Mouse (Mus musculus): ENCODE results near the gene Syt17. TPM values are rescaled to one million over a fixed set of nuclear protein-coding genes. Genes with fewer than 3 reads are reported as not detected.

Syt17 gene
- polyA plus RNA-seq, 1 experiment from 2014 or later = 5.5 TPM

GRCm38 (mm10) chr7:118453722-118454121 is 5.7 kb upstream of the Syt17 start:
- no peak for ATAC-seq (ENCODE audit: low FRiP score, low read depth)
- no peaks in the 10 kb centered on the region for H3K9me3 ChIP-seq
- no peak overlapping the region for H3K4me3 ChIP-seq
- peaks cover 10% of the 10 kb centered on the region for H3K27me3 ChIP-seq
- H3K4me2 ChIP-seq (replicated peaks) = no peak overlapping the region
- no peaks in the 10 kb centered on the region for H3K4me1 ChIP-seq
- H3K36me3 ChIP-seq = no peaks in the 10 kb centered on the region
- H3K27ac ChIP-seq (replicated peaks) = no peak overlapping the region
- 86% methylated on average over 4 of the region's 4 CpGs for WGBS
- no peak overlapping the region for H3K9ac ChIP-seq (replicated peaks)

GRCm38 (mm10) chr7:118452940-118453339 is 4.9 kb upstream of the Syt17 start:
- H3K4me3 ChIP-seq = no peak overlapping the region
- no peak overlapping the region for H3K9ac ChIP-seq (replicated peaks)
- H3K36me3 ChIP-seq = no peaks in the 10 kb centered on the region
- no peak for ATAC-seq (ENCODE audit: low FRiP score, low read depth)
- H3K27me3 ChIP-seq = peaks cover 10% of the 10 kb centered on the region
- 54% methylated on average over 2 of the region's 2 CpGs for WGBS
- H3K27ac ChIP-seq (replicated peaks) = no peak overlapping the region
- H3K4me2 ChIP-seq (replicated peaks) = no peak overlapping the region
- no peaks in the 10 kb centered on the region for H3K9me3 ChIP-seq
- H3K4me1 ChIP-seq = peaks cover 6% of the 10 kb centered on the region; the same call in 1 of the 2 replicates

- no peaks in the 10 kb centered on the region for H3K9me3 ChIP-seq
- H3K36me3 ChIP-seq = no peaks in the 10 kb centered on the region
- H3K27me3 ChIP-seq = peaks cover 25% of the 10 kb centered on the region
- WGBS = under 1% methylated on average over 65 of the region's 65 CpGs
- no peak overlapping the region for H3K27ac ChIP-seq (replicated peaks)
- peak; percentile 67 for ATAC-seq (ENCODE audit: low FRiP score, low read depth)
- peaks cover 24% of the 10 kb centered on the region for H3K4me1 ChIP-seq
- H3K9ac ChIP-seq (replicated peaks) = peak overlapping the region; percentile 55
- H3K4me3 ChIP-seq = peak overlapping the region; percentile 59
- peak overlapping the region; percentile 71 for H3K4me2 ChIP-seq (replicated peaks)
Measured at GRCm38 (mm10) chr7:118447291-118448133, 510 bp downstream of the Syt17 start.

GRCm38 (mm10) chr7:118443895-118444485 is 4.0 kb downstream of the Syt17 start:
- Histone ChIP-seq H3K9ac (replicated peaks) (no peak overlapping the region), H3K4me2 (replicated peaks) (no peak overlapping the region), H3K4me1 (peaks cover 24% of the 10 kb centered on the region), H3K27ac (replicated peaks) (no peak overlapping the region), H3K36me3 (no peaks in the 10 kb centered on the region), H3K27me3 (peaks cover 23% of the 10 kb centered on the region), H3K4me3 (no peak overlapping the region), H3K9me3 (no peaks in the 10 kb centered on the region)
- WGBS = 51% methylated on average over 7 of the region's 7 CpGs
- ATAC-seq (ENCODE audit: low FRiP score, low read depth) = no peak

- H3K9me3 ChIP-seq = no peaks in the 10 kb centered on the region
- H3K27ac ChIP-seq (replicated peaks) = no peak overlapping the region
- H3K36me3 ChIP-seq = no peaks in the 10 kb centered on the region
- H3K4me1 ChIP-seq = peaks cover 22% of the 10 kb centered on the region
- 0 out of 2 replicates have a peak overlapping the region, but pooled peaks have one; percentile 25 for H3K9ac ChIP-seq (replicated peaks)
- 3% methylated on average over 9 of the region's 9 CpGs for WGBS
- H3K4me2 ChIP-seq (replicated peaks) = no peak overlapping the region
- no peak for ATAC-seq (ENCODE audit: low FRiP score, low read depth)
- no peak overlapping the region for H3K4me3 ChIP-seq
- H3K27me3 ChIP-seq = peaks cover 23% of the 10 kb centered on the region
Measured at GRCm38 (mm10) chr7:118443371-118443770, 4.7 kb downstream of the Syt17 start.

- ATAC-seq (ENCODE audit: low FRiP score, low read depth) = no peak
- Histone ChIP-seq H3K9ac (replicated peaks) (no peak overlapping the region), H3K4me2 (replicated peaks) (no peak overlapping the region), H3K27ac (replicated peaks) (no peak overlapping the region), H3K36me3 (no peaks in the 10 kb centered on the region), H3K9me3 (no peaks in the 10 kb centered on the region), H3K4me1 (0 out of 2 replicates have a peak, but pooled peaks cover 5% of the 10 kb centered on the region), H3K4me3 (no peak overlapping the region), H3K27me3 (peaks cover 20% of the 10 kb centered on the region)
- 86% methylated on average over 6 of the region's 6 CpGs for WGBS
Measured at GRCm38 (mm10) chr7:118441535-118441934, 6.5 kb downstream of the Syt17 start.

- Histone ChIP-seq H3K9me3 (no peaks in the 10 kb centered on the region), H3K27ac (replicated peaks) (no peak overlapping the region), H3K9ac (replicated peaks) (no peak overlapping the region), H3K4me1 (no peaks in the 10 kb centered on the region), H3K4me2 (replicated peaks) (no peak overlapping the region), H3K27me3 (no peaks in the 10 kb centered on the region), H3K36me3 (no peaks in the 10 kb centered on the region), H3K4me3 (no peak overlapping the region)
- 60% methylated on average over 7 of the region's 7 CpGs for WGBS
- ATAC-seq (ENCODE audit: low FRiP score, low read depth) = no peak
Measured at GRCm38 (mm10) chr7:118437101-118437802, 10.8 kb downstream of the Syt17 start.

GRCm38 (mm10) chr7:118428937-118429336 is 19.1 kb downstream of the Syt17 start:
- 81% methylated on average over 2 of the region's 2 CpGs for WGBS
- H3K4me1 ChIP-seq = no peaks in the 10 kb centered on the region
- no peak overlapping the region for H3K9ac ChIP-seq (replicated peaks)
- no peak overlapping the region for H3K27ac ChIP-seq (replicated peaks)
- no peaks in the 10 kb centered on the region for H3K36me3 ChIP-seq
- no peak overlapping the region for H3K4me3 ChIP-seq
- no peak for ATAC-seq (ENCODE audit: low FRiP score, low read depth)
- H3K9me3 ChIP-seq = no peaks in the 10 kb centered on the region
- H3K27me3 ChIP-seq = no peaks in the 10 kb centered on the region
- no peak overlapping the region for H3K4me2 ChIP-seq (replicated peaks)

GRCm38 (mm10) chr7:118419491-118420180 is 28.4 kb downstream of the Syt17 start:
- Histone ChIP-seq H3K9me3 (no peaks in the 10 kb centered on the region), H3K4me2 (replicated peaks) (no peak overlapping the region), H3K36me3 (no peaks in the 10 kb centered on the region), H3K9ac (replicated peaks) (no peak overlapping the region), H3K4me3 (no peak overlapping the region), H3K27me3 (no peaks in the 10 kb centered on the region), H3K27ac (replicated peaks) (peak overlapping the region; percentile 27; the same call in 1 of the 2 replicates), H3K4me1 (0 out of 2 replicates have a peak, but pooled peaks cover 7% of the 10 kb centered on the region)
- WGBS = 44% methylated on average over 6 of the region's 6 CpGs
- ATAC-seq (ENCODE audit: low FRiP score, low read depth) = no peak

GRCm38 (mm10) chr7:118414183-118414582 is 33.8 kb downstream of the Syt17 start:
- Histone ChIP-seq H3K27me3 (no peaks in the 10 kb centered on the region), H3K27ac (replicated peaks) (no peak overlapping the region), H3K36me3 (no peaks in the 10 kb centered on the region), H3K4me1 (no peaks in the 10 kb centered on the region), H3K9ac (replicated peaks) (no peak overlapping the region), H3K4me3 (no peak overlapping the region), H3K4me2 (replicated peaks) (no peak overlapping the region), H3K9me3 (no peaks in the 10 kb centered on the region)
- 84% methylated on average over 3 of the region's 3 CpGs for WGBS
- no peak for ATAC-seq (ENCODE audit: low FRiP score, low read depth)

- no peaks in the 10 kb centered on the region for H3K9me3 ChIP-seq
Measured at GRCm38 (mm10) chr7:118411877-118412276, 36.1 kb downstream of the Syt17 start.

More at GRCm38 (mm10) chr7:118411877-118412276, 36.1 kb downstream of the Syt17 start:
- no peak for ATAC-seq (ENCODE audit: low FRiP score, low read depth)
- Histone ChIP-seq H3K36me3 (no peaks in the 10 kb centered on the region), H3K4me3 (no peak overlapping the region), H3K4me2 (replicated peaks) (no peak overlapping the region), H3K27ac (replicated peaks) (no peak overlapping the region), H3K4me1 (no peaks in the 10 kb centered on the region), H3K27me3 (no peaks in the 10 kb centered on the region), H3K9ac (replicated peaks) (no peak overlapping the region)
- 83% methylated on average over 3 of the region's 3 CpGs for WGBS

Data from midbrain, embryonic 12.5 days (tissue).